Mouse (Mus musculus): ENCODE measurements at regions not wholly inside any gene's neighbourhood (a gene's known extent, or its start where the extent isn't known, plus 50 kb on each side); places are given as distances from the start of the nearest gene placed in this dataset.

DNA sequence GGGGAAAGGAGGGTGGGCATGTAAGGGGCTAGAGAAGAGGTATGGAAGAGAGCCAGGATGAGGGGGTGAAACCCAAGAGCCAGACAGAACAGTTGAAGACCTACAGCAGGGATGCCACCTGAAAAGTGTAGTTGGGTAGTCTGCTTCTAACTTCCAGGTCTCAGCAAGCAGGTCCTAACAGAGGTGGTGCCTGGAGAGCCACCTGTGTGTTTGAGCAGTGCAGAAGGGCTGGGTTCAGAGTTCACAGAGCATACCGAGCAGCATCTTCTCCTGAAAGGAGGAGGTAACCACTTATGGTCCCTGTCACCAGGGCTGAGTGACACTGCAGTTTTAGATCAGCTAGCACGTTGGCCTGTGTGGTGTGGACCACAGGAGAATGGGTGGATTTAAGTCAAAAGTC, 605.3 kb downstream of the Pard3 start:
- no peak for TF ChIP-seq CTCF (IDR thresholded peaks at IDR 0.05; ENCODE audit: borderline replicate concordance, insufficient read depth, low read depth, low read length)
- TF ChIP-seq POLR2A (IDR thresholded peaks at IDR 0.05; ENCODE audit: borderline replicate concordance, insufficient read depth, low read length), result no peak
